Mouse (Mus musculus) WW6 (cell line): ENCODE data around the gene Cadm4.

ENCODE experiments used
- DNase-seq: peaks from one replicate; pipeline ENCODE4 v3.0.0-alpha.2; 2013; ENCODE audit warnings: low read depth, low spot score

The Cadm4 gene

DNA sequence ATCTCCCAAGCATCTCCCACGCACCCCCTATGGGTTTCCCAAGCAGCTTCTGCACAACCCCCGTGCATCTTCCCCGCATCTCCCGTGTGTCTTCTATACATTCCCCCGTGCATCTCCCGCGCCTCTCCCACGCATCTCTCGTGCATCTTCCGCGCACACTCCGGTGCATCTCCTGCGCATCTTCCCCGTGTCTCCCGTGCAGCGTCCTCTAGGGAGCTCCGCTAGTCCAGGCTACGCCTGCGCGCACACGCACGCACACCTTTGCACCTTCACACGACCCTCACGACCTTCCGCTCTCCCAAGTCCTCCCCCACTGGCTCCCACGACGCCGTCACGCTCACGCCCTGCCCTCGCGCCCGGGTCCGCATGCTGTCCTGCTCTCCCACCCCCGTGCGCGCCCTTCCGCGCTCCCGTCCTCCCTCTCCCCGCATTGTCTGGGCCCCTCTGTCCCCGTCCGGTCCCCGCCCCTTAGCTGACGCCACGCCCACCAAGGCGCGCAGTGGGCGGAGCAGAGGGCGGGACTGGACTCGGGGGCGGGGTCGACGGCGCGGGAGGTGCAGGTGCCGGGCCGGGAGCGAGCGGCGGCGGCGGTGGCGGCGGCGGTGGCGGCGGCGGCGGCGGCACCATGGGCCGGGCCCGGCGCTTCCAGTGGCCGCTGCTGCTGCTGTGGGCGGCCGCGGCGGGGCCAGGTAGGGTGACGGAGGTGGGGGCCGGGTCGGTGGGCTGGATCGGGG, at the start of gene Cadm4:
Gene Cadm4, plus strand, starts transcription at position 550 of the 734 bp plus-strand sequence.
- DNase-seq = peak; percentile 74

DNA sequence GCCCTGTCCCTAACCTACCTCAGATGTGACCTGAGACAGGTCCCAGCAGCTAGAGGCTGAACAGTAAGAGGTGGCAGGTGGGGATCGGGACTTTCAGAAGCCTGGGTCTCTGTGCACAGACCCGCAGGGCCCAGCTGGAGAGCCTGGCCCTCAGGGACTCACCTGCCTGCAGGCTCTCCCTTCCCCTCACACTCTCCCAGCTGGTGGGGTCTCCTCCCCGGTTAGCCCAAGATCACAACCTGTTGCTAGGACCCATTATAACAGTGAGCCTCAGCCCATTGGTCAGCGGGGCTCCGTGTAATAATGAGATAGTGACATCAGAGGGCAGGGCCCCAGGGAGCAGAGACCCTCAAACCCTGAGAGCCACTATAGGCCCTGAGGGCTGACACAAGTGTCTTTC, 46.5 kb upstream of the Cadm4 start:
- no peak for DNase-seq

DNA sequence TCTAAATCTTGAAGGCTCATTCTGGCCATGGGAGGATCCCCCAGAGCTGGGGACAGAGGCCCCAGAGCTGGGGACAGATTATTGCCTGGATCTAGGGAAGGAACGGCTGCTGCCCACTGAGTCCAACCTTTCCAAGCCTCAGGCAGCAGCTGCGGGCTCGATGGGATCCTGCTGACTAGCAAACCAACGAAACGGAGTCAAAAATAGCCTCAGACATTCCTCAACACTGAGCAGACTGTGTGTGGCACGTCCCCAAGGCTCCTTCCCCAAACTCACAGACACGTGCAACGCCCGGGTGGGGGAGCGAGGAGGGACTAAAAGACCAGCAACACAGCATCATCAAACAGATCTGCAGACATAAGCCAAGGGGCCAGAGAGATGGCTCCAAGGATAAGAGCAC, 43.8 kb upstream of the Cadm4 start:
- no peak for DNase-seq

GRCm38 (mm10) chr7:24439191-24439590, 42.6 kb upstream of the Cadm4 start:
- DNase-seq = no peak

GRCm38 (mm10) chr7:24439891-24440290, 41.9 kb upstream of the Cadm4 start:
- DNase-seq = no peak

- DNase-seq = peak; percentile 75
These were observed 40.0 kb upstream of the Cadm4 start for GRCm38 (mm10) chr7:24441785-24442184.

GRCm38 (mm10) chr7:24442313-24442712, 39.5 kb upstream of the Cadm4 start:
- no peak for DNase-seq

GRCm38 (mm10) chr7:24445266-24445926, 36.4 kb upstream of the Cadm4 start:
- DNase-seq = no peak

DNA sequence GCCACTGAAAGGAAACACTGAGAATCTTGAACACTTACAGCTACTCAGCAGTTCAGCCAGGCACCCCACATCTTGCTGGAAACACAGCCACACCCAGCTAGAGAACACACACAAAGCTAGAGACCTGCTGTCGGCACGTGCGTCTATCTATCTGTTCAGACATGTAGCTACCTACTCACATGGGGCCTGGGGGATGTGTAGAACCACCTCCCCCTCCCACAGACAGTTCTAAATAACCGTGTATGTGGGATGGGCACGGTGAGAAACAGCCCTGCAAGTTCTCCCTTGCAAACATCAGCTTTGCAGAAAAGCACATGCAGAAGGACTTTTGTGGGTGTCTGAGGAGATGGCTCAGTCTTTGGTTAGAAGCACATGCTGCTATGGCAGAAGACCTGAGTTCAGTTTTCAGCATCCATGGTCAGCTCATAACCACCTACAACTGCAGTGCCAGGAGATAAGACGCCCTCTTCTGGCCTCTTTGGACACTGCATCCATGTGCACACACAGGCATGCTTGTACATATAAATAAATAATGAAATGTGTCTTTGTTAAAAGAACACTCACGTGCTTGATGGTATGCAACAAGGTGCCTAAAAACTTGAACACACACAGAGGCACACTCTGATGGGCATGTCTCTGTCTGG, 35.0 kb upstream of the Cadm4 start:
- DNase-seq = no peak

DNA sequence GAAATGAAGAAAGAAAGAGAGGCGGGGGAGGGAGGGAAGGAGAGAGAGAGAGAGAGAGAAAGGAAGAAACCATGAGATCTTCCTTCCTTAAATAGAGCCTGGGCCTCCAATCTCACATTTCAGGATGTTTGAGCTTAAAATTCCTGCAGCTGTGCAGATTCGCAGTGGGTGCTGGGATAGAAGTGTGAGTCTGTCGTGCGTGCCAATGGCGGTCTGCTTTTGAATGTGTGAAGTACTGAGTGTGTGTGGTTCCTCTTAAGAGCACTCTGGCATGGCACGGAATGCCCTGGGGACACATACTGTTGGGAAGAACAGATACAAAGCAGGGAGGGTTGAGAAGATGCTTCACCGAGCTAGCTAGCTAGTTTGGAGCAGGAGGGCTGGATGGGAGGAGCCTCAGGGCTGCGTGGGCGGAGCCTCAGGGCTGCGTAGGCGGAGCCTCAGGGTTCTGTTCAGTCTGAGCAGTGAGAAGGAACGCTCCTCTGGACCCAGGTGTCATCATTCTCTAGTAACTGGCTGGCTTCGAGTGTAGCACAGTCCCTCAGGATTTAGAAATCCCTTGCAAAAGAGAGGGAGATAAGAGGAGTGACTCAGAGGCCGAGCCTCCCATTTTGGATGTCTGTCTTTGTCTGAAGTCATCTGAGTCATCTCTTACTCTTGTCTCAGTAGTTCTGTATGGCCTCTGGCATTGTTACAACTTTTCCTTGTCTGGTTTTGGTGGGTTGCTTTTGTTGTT, 32.9 kb upstream of the Cadm4 start:
- no peak for DNase-seq

GRCm38 (mm10) chr7:24450585-24451017, 31.2 kb upstream of the Cadm4 start:
- no peak for DNase-seq

- no peak for DNase-seq
These were observed 29.9 kb upstream of the Cadm4 start, which contains the start of gene Irgc1 for GRCm38 (mm10) chr7:24451855-24452311. Irgc1 (minus strand) TSS chr7:24452297.

- no peak for DNase-seq
These were observed 27.6 kb upstream of the Cadm4 start for GRCm38 (mm10) chr7:24454199-24454598.

- no peak for DNase-seq
These were observed 26.1 kb upstream of the Cadm4 start for GRCm38 (mm10) chr7:24455726-24456125.

DNA sequence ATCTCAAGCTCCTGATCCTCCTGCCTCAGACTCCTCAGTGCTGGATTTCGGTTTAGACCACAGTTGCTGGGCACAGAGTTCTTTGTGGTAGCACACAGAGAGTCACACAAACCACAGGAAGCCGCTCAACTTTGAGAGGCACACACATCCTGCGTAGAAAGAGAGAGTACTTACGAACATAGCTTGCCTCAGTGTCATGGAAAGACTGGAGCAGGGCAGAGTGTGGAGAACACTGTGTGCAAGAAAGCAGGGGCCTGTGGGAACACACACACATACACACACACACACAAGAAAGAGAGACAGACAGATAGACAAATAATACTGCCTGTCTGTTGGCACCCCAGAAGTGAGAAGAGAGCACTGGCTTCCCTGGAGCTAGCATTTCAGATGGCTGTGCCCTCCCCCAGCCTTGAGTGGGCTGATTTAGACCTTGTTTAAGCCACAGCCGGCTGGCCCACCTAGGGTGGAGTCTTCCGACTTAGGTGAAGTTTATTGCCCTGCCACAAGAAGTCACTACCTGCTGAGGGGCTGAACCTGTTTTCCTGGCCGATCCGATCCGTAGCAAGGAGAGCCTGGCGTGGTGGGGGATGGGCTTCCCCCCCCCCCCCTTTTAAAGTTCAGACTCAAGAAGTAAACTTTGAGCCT, 24.0 kb upstream of the Cadm4 start:
- no peak for DNase-seq

- no peak for DNase-seq
These were observed 22.4 kb upstream of the Cadm4 start for GRCm38 (mm10) chr7:24459440-24459839.

DNA sequence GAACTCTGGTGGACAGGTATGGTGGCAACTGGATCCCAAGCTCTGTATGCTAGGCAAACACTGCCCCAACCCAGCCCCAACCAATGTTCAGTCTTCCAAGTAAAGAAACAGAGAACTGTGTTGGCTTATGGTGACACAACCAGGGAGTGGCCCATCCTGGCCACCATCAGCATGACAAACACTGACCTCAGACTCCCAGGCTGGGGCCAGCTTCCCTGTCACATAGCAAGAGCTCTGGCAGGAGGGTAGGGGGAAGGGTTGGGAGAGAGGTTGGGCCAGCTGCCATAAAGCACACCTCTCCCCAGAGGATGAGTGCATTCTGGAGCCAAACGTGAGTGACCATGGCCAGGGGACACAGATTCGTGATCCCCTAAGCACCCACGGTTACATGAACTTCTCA, 22.0 kb upstream of the Cadm4 start:
- DNase-seq = no peak

DNA sequence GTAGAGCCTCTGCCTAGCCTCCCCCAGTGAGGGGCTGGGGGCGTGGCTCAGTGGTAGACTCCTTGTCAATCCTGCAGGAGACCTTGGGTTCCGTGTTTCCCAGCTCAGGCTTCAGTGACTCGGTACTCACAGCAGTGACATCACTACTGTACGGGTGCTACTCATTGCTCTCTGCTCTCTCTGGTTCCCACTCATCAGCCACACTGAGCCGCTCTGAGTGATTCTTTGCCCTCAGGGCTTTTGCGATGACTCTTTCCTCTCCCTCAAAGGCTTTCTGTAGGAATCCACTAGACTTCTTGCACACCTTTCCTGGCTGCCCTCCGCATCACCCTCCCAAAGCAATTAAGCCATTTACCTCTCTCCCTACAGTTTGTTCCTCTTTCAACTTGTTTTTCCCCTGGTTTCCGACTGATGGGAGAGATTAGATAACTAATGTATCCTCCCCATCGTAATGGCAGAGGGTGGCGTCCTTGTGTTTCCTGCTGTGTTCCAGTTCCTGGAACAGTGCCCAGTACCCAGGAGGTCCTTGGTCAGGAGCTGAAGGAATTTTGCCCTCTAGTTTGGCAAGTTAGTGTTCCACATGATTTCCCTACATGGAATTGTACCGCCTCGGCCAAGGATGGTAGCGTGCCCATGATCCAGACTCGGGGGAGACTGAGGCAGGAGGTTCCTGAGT, 20.3 kb upstream of the Cadm4 start:
- no peak for DNase-seq

DNA sequence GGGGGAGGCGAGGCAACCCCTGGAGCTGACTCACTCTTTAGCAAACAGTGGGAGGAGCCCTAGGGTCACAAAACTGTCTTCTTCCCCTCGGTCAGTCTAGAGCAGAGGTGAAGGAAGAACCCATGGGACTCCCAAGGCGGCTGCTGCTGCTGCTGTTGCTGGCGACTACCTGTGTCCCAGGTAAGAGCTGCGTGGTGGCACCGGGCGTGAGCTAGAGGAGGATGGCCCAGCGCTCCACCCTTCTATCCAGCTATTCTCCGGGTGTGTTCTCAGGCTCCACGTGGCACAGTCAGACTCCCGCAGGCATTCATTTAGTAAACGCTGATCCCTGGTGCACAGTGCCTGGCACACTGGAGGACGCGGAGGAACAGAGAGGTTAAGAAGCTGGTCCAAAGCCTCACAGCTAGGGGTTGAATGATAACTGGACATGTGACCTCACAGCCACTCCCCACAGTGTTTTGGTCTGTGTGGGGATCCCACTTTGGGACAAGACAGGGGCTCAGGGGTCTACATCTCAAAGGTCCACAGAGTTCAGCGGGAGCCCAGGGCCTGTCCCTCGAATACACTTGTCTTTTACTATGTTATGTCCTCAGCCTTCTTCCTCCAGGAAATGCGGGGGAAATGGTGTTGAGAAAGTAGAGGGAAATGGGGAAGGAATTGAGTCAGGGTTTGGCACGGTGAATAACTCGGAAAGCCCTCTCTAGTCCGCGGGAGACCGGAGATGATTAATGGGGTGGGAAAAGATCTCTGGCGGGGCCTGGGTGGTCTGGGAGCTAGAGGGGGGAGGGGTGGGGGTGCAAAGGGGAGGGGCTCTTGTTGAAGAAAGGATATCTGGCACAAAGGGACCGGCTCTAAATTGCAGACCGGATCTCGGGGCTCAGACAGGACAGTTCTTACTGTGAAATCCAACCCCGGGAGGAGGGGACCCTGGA, 19.2 kb upstream of the Cadm4 start, which contains the start of gene Plaur:
Gene Plaur, plus strand, starts transcription at position 97 of the 932 bp plus-strand sequence.
- no peak for DNase-seq

- no peak for DNase-seq
These were observed 15.0 kb upstream of the Cadm4 start for GRCm38 (mm10) chr7:24466835-24467234.
